Mouse (Mus musculus): Measurements from ENCODE around the gene Spock1. TPM values are rescaled to one million over a fixed set of nuclear protein-coding genes. Genes with fewer than 3 reads are reported as not detected.

The Spock1 gene
- total and polyA plus RNA-seq, 3 experiments, result not detected

DNA sequence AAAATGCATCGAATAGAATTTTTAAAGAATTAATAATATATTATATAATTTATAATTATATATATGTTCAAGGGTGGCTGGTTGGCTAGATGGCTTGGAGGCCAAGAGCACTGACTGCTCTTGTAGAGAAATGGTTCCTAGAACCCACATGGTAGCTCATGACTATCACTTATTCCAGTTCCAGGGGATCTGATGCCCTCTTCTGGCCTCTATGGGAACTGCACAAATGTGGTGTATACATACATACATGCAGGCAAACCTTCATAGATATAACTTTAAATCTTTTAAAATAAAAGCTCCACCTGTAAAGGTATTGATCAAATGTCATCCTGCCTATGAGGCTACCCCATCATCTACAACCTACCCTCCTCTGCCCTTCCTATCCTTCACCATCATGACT lies 493.4 kb downstream of the Spock1 start:
- no peaks in the 10 kb centered on the region for H3K4me1 ChIP-seq (ENCODE audit: control insufficient read depth in 1 of 2, insufficient read depth in 2 of 2)
- no peak overlapping the region for H3K27ac ChIP-seq (ENCODE audit: insufficient read depth, low read depth)
- H3K79me2 ChIP-seq (replicated peaks; ENCODE audit: control insufficient read depth, extremely low read depth, insufficient read depth, poor library complexity, severe bottlenecking), result no peaks in the 10 kb centered on the region
- in situ Hi-C loops (cut with MboI; ENCODE audit: low pct_ligation_motif_present, low pct_unique_long_range_greater_than_20kb, low sequenced_read_pairs) (no loop called here), dilution Hi-C loops (cut with MboI; ENCODE audit: extremely low pct_ligation_motif_present, extremely low pct_unique_long_range_greater_than_20kb, low sequenced_read_pairs) (no loop called here)
- no peak for TF ChIP-seq ZMIZ1 (IDR thresholded peaks at IDR 0.05; ENCODE audit: low read depth, low read length)
- no peak for TF ChIP-seq EP300 (IDR thresholded peaks at IDR 0.05; ENCODE audit: low read length)
- TF ChIP-seq POLR2AphosphoS2 (IDR thresholded peaks at IDR 0.05; ENCODE audit: low read depth, low read length), result no peak
- no peak for TF ChIP-seq CTCF (conservative IDR thresholded peaks at IDR 0.05 in 1 of 2, IDR thresholded peaks at IDR 0.05 in 1 of 2; ENCODE audit: low read depth in 2 of 2, low read length in 2 of 2)
- no peak for TF ChIP-seq ZC3H11A (IDR thresholded peaks at IDR 0.05; ENCODE audit: low read depth, low read length)
- no peak for TF ChIP-seq MAX (IDR thresholded peaks at IDR 0.05; ENCODE audit: low read length)
- TF ChIP-seq RCOR1 (conservative IDR thresholded peaks at IDR 0.05; ENCODE audit: low read depth, low read length), result no peak
- TF ChIP-seq USF2 (conservative IDR thresholded peaks at IDR 0.05; ENCODE audit: low read depth, low read length), result no peak
- no peak for TF ChIP-seq ZNF384 (IDR thresholded peaks at IDR 0.05; ENCODE audit: low read depth, low read length)
- TF ChIP-seq MEF2A (IDR thresholded peaks at IDR 0.05; ENCODE audit: borderline replicate concordance, low read depth, low read length), result no peak
- TF ChIP-seq ETS1 (conservative IDR thresholded peaks at IDR 0.05; ENCODE audit: low read depth, low read length), result no peak
- no peak for TF ChIP-seq UBTF (IDR thresholded peaks at IDR 0.05; ENCODE audit: low read depth, low read length)
- TF ChIP-seq NELFE (IDR thresholded peaks at IDR 0.05; ENCODE audit: low read depth, low read length), result no peak
- TF ChIP-seq TCF12 (IDR thresholded peaks at IDR 0.05; ENCODE audit: low read depth, low read length), result no peak
- no peak for TF ChIP-seq HCFC1 (IDR thresholded peaks at IDR 0.05; ENCODE audit: low read depth, low read length)
- no peak for TF ChIP-seq RAD21 (IDR thresholded peaks at IDR 0.05; ENCODE audit: low read depth, low read length)
- no peak for TF ChIP-seq POLR2A (IDR thresholded peaks at IDR 0.05; ENCODE audit: low read depth, low read length)
- TF ChIP-seq PAX5 (IDR thresholded peaks at IDR 0.05; ENCODE audit: low read length), result no peak
- no peaks in the 10 kb centered on the region for H3K36me3 ChIP-seq (replicated peaks in 1 of 2; ENCODE audit: control insufficient read depth in 1 of 2, insufficient read depth in 1 of 2, low read length in 1 of 2)
- H3K4me3 ChIP-seq (replicated peaks in 1 of 3; ENCODE audit: low read depth in 2 of 3, low read length in 2 of 3, poor library complexity in 1 of 3), result no peak overlapping the region
- H3K4me2 ChIP-seq (ENCODE audit: insufficient read depth, low read depth, poor library complexity, severe bottlenecking), result no peak overlapping the region
- no peak for DNase-seq (ENCODE audit: extremely low read depth)
- no peak overlapping the region for H3K9ac ChIP-seq (ENCODE audit: insufficient read depth, low read depth)
- no peaks in the 10 kb centered on the region for H3K27me3 ChIP-seq (replicated peaks)
- peaks cover 67% of the 10 kb centered on the region for H3K9me3 ChIP-seq (replicated peaks; ENCODE audit: low read length)

DNA sequence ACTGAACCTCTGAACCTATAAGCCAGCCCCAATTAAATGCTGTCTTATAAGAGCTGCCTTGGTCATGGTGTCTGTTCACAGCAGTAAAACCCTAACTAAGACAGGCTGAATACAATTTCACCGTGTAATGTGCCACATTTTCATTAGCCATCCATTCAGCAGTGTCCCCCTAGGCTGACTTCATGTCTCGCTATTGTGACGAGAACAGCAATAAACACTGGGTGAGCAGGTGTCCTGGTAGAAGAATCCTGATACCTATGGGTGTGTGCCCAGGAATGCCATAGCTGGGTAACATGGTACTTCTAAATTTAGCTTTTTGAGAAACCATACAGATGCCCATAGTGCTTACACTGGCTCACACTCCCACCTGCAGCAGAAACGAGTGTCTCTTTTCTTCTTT lies 500.5 kb downstream of the Spock1 start:
- DNase-seq (ENCODE audit: extremely low read depth), result no peak
- H3K4me1 ChIP-seq (ENCODE audit: control insufficient read depth in 1 of 2, insufficient read depth in 2 of 2), result no peaks in the 10 kb centered on the region
- dilution Hi-C loops (cut with MboI; ENCODE audit: extremely low pct_ligation_motif_present, extremely low pct_unique_long_range_greater_than_20kb, low sequenced_read_pairs) (no loop called here), in situ Hi-C loops (cut with MboI; ENCODE audit: low pct_ligation_motif_present, low pct_unique_long_range_greater_than_20kb, low sequenced_read_pairs) (no loop called here)
- H3K4me3 ChIP-seq (replicated peaks in 1 of 3; ENCODE audit: low read depth in 2 of 3, low read length in 2 of 3, poor library complexity in 1 of 3), result no peak overlapping the region
- no peak overlapping the region for H3K4me2 ChIP-seq (ENCODE audit: insufficient read depth, low read depth, poor library complexity, severe bottlenecking)
- H3K79me2 ChIP-seq (replicated peaks; ENCODE audit: control insufficient read depth, extremely low read depth, insufficient read depth, poor library complexity, severe bottlenecking), result no peaks in the 10 kb centered on the region
- H3K36me3 ChIP-seq (replicated peaks in 1 of 2; ENCODE audit: control insufficient read depth in 1 of 2, insufficient read depth in 1 of 2, low read length in 1 of 2), result no peaks in the 10 kb centered on the region
- no peaks in the 10 kb centered on the region for H3K27me3 ChIP-seq (replicated peaks)
- no peak overlapping the region for H3K9ac ChIP-seq (ENCODE audit: insufficient read depth, low read depth)
- no peak overlapping the region for H3K27ac ChIP-seq (ENCODE audit: insufficient read depth, low read depth)
- peaks cover 62% of the 10 kb centered on the region for H3K9me3 ChIP-seq (replicated peaks; ENCODE audit: low read length)
- TF ChIP-seq MAFK (IDR thresholded peaks at IDR 0.05; ENCODE audit: insufficient replicate concordance, low read length), result no peak
- TF ChIP-seq MXI1 (IDR thresholded peaks at IDR 0.05; ENCODE audit: low read depth, low read length), result no peak
- TF ChIP-seq CHD1 (IDR thresholded peaks at IDR 0.05; ENCODE audit: low read depth, low read length), result no peak
- TF ChIP-seq BHLHE40 (IDR thresholded peaks at IDR 0.05; ENCODE audit: low read depth, low read length), result no peak
- no peak for TF ChIP-seq ZNF384 (IDR thresholded peaks at IDR 0.05; ENCODE audit: low read depth, low read length)
- no peak for TF ChIP-seq UBTF (IDR thresholded peaks at IDR 0.05; ENCODE audit: low read depth, low read length)
- no peak for TF ChIP-seq ELF1 (IDR thresholded peaks at IDR 0.05; ENCODE audit: low read depth, low read length)
- no peak for TF ChIP-seq ETS1 (conservative IDR thresholded peaks at IDR 0.05; ENCODE audit: low read depth, low read length)
- no peak for TF ChIP-seq USF1 (IDR thresholded peaks at IDR 0.05; ENCODE audit: low read depth, low read length)
- TF ChIP-seq HCFC1 (IDR thresholded peaks at IDR 0.05; ENCODE audit: low read depth, low read length), result no peak
- no peak for TF ChIP-seq SMC3 (IDR thresholded peaks at IDR 0.05; ENCODE audit: low read depth, low read length)
